Mouse (Mus musculus): ENCODE results near the gene Acvr1. TPM values are rescaled to one million over a fixed set of nuclear protein-coding genes. Genes with fewer than 3 reads are reported as not detected.

Acvr1 gene
- polyA plus RNA-seq, 2 experiments from 2014 or later, result 0.17 TPM; not detected in 1

GRCm38 (mm10) chr2:58476956-58477715 lies 89.8 kb downstream of the Acvr1 start:
- peak; percentile 41 for ATAC-seq

GRCm38 (mm10) chr2:58475578-58475977 lies 91.4 kb downstream of the Acvr1 start:
- no peak for ATAC-seq

GRCm38 (mm10) chr2:58470290-58470689 lies 96.7 kb downstream of the Acvr1 start:
- ATAC-seq, result no peak

- ATAC-seq, result no peak
Observed at GRCm38 (mm10) chr2:58469816-58470215, 97.1 kb downstream of the Acvr1 start, which contains the start of gene Gm17409. TSS of gene Gm17409 (plus strand) at chr2:58470116.

- ATAC-seq, result no peak
Observed at GRCm38 (mm10) chr2:58458820-58459371, 108.1 kb downstream of the Acvr1 start.

- no peak for ATAC-seq
Observed at GRCm38 (mm10) chr2:58457488-58457865, 109.5 kb downstream of the Acvr1 start.

GRCm38 (mm10) chr2:58456843-58457487 lies 110.0 kb downstream of the Acvr1 start:
- no peak for ATAC-seq

- ATAC-seq, result no peak
Observed at GRCm38 (mm10) chr2:58454095-58454865, 112.7 kb downstream of the Acvr1 start.

GRCm38 (mm10) chr2:58447001-58447400 lies 120.0 kb downstream of the Acvr1 start:
- no peak for ATAC-seq

GRCm38 (mm10) chr2:58443163-58443562 lies 123.8 kb downstream of the Acvr1 start:
- no peak for ATAC-seq

- ATAC-seq, result no peak
Observed at GRCm38 (mm10) chr2:58436911-58437310, 130.0 kb downstream of the Acvr1 start.

- ATAC-seq, result no peak
Observed at GRCm38 (mm10) chr2:58435507-58435906, 131.4 kb downstream of the Acvr1 start.

- ATAC-seq, result no peak
Observed at GRCm38 (mm10) chr2:58434438-58434837, 132.5 kb downstream of the Acvr1 start.

- no peak for ATAC-seq
Observed at GRCm38 (mm10) chr2:58433317-58433716, 133.6 kb downstream of the Acvr1 start.

GRCm38 (mm10) chr2:58432211-58432610 lies 134.7 kb downstream of the Acvr1 start:
- ATAC-seq, result no peak

GRCm38 (mm10) chr2:58425436-58426004 lies 141.4 kb downstream of the Acvr1 start:
- ATAC-seq, result no peak

- peak; percentile 57 for ATAC-seq
Observed at GRCm38 (mm10) chr2:58423319-58423718, 143.6 kb downstream of the Acvr1 start.

GRCm38 (mm10) chr2:58419571-58419970 lies 147.4 kb downstream of the Acvr1 start:
- ATAC-seq, result no peak

GRCm38 (mm10) chr2:58418109-58418508 lies 148.8 kb downstream of the Acvr1 start:
- ATAC-seq, result no peak

GRCm38 (mm10) chr2:58417684-58418083 lies 149.3 kb downstream of the Acvr1 start:
- no peak for ATAC-seq

GRCm38 (mm10) chr2:58415037-58415436 lies 151.9 kb downstream of the Acvr1 start:
- ATAC-seq, result peak; percentile 43

- no peak for ATAC-seq
Observed at GRCm38 (mm10) chr2:58408926-58409634, 157.9 kb downstream of the Acvr1 start.
